Comparison of ENCODE assay signal across 14 mouse cellular contexts in genomic region chr1:120112251-120113187, GRCm38 (mm10). TPM values are rescaled to one million over a fixed set of nuclear protein-coding genes. Genes with fewer than 3 reads are reported as not detected.
DNase-seq lines count a peak whose midpoint lies in the region; ATAC-seq and TF ChIP-seq lines count a peak whose summit lies in the region.
"Had no signal": no experiment of that assay in that cellular context is flagged by ENCODE, and none has a peak within 500 bp of the region (broad histone marks: within the 10 kb centered on the region; RNA-seq: fewer than 3 reads in every experiment).

No protein-coding gene starts in this region.

- no peaks in the 10 kb centered on the region for H3K27me3 ChIP-seq in forebrain, postnatal 0 days (ENCODE audit: insufficient read depth, low read length)
- no peaks in the 10 kb centered on the region for H3K27me3 ChIP-seq in forebrain, embryonic 10.5 days (ENCODE audit: poor library complexity, severe bottlenecking)
- H3K27me3 ChIP-seq in ES-Bruce4 (ENCODE audit: control insufficient read depth, insufficient read depth, low read length, poor library complexity, severe bottlenecking): no peaks in the 10 kb centered on the region
- no peaks in the 10 kb centered on the region for H3K27me3 ChIP-seq in liver, embryonic 12.5 days (replicated peaks)
- H3K27me3 ChIP-seq: heart, embryonic 13.5 days had no signal

- TF ChIP-seq EP300 in ES-Bruce4 (IDR thresholded peaks at IDR 0.05; ENCODE audit: insufficient read depth, low read depth, low read length): no peak

- ATAC-seq in forebrain, postnatal 0 days: no peak
- ATAC-seq in liver, embryonic 12.5 days: peak; percentile 40
- ATAC-seq: CD4-positive, CD25-positive, alpha-beta regulatory T cell, adult 4 months; midbrain, embryonic 16.5 days had no signal

- no peak overlapping the region for H3K4me2 ChIP-seq in forebrain, postnatal 0 days (ENCODE audit: low read depth)
- H3K4me2 ChIP-seq in liver, embryonic 12.5 days: no peak overlapping the region
- H3K4me2 ChIP-seq: heart, embryonic 13.5 days had no signal

- peaks cover 11% of the 10 kb centered on the region for H3K36me3 ChIP-seq in forebrain, postnatal 0 days (ENCODE audit: insufficient read depth)
- H3K36me3 ChIP-seq in forebrain, embryonic 10.5 days (replicated peaks): peaks cover 67% of the 10 kb centered on the region
- H3K36me3 ChIP-seq in ES-Bruce4 (ENCODE audit: control insufficient read depth, insufficient read depth, low read length, poor library complexity, severe bottlenecking): peaks cover 30% of the 10 kb centered on the region
- peaks cover 46% of the 10 kb centered on the region for H3K36me3 ChIP-seq in liver, embryonic 12.5 days

- H3K4me3 ChIP-seq in forebrain, postnatal 0 days (ENCODE audit: low read depth, low read length): no peak overlapping the region
- no peak overlapping the region for H3K4me3 ChIP-seq in forebrain, embryonic 10.5 days
- no peak overlapping the region for H3K4me3 ChIP-seq in ES-Bruce4 (ENCODE audit: low read depth, low read length)
- H3K4me3 ChIP-seq in brown adipose tissue, adult 24 weeks (ENCODE audit: insufficient read depth, low read depth, low read length): no peak overlapping the region
- no peak overlapping the region for H3K4me3 ChIP-seq in liver, embryonic 12.5 days
- H3K4me3 ChIP-seq in lung, adult 2 months (replicated peaks; ENCODE audit: extremely low read depth, low read depth, low read length): no peak overlapping the region
- H3K4me3 ChIP-seq: erythroblast, embryonic 14.5 days; heart, embryonic 13.5 days had no signal

- TF ChIP-seq POLR2A in ES-Bruce4 (IDR thresholded peaks at IDR 0.05; ENCODE audit: insufficient read depth, low read length): no peak
- no peak for TF ChIP-seq POLR2A in lung, adult 2 months (IDR thresholded peaks at IDR 0.05; ENCODE audit: borderline replicate concordance, extremely low read depth, low read depth, low read length)

- intact Hi-C loops in left cerebral cortex, postnatal 25 days (cut with DNase I): no loop called here

- WGBS in forebrain, postnatal 0 days: 89% methylated on average over 12 of the region's 12 CpGs
- WGBS in forebrain, embryonic 10.5 days: 89% methylated on average over 12 of the region's 12 CpGs
- WGBS in liver, embryonic 12.5 days (ENCODE audit: insufficient replicate concordance): 46% methylated on average over 12 of the region's 12 CpGs
- WGBS in lung, adult 2 months: 76% methylated on average over 12 of the region's 12 CpGs

- peak overlapping the region; percentile 40; the same call in 1 of the 2 replicates for H3K27ac ChIP-seq in forebrain, postnatal 0 days (ENCODE audit: low read depth, low read length)
- no peak overlapping the region for H3K27ac ChIP-seq in forebrain, embryonic 10.5 days
- peak overlapping the region; percentile 3 for H3K27ac ChIP-seq in ES-Bruce4 (ENCODE audit: insufficient read depth, low read length)
- 0 out of 2 replicates have a peak overlapping the region, but pooled peaks have one; percentile 35 for H3K27ac ChIP-seq in brown adipose tissue, adult 24 weeks (replicated peaks; ENCODE audit: low read depth, low read length)
- no peak overlapping the region for H3K27ac ChIP-seq in liver, embryonic 12.5 days
- H3K27ac ChIP-seq: heart, embryonic 13.5 days had no signal

- DNase-seq in forebrain, postnatal 0 days: no peak
- no peak for DNase-seq in forebrain, embryonic 10.5 days (ENCODE audit: extremely low spot score, low spot score)
- DNase-seq in lung, adult 2 months: no peak
- DNase-seq in left cerebral cortex, postnatal 25 days (ENCODE audit: low spot score in 2 of 2): no peak
- DNase-seq in kidney, adult 9 months: no peak
- DNase-seq: cerebellum, postnatal 36 days; lung, postnatal 10 days had no signal

- TF ChIP-seq CTCF in forebrain, postnatal 0 days (IDR thresholded peaks at IDR 0.05; ENCODE audit: low read depth): no peak
- no peak for TF ChIP-seq CTCF in ES-Bruce4 (IDR thresholded peaks at IDR 0.05; ENCODE audit: low read depth, low read length)
- TF ChIP-seq CTCF in lung, adult 2 months (IDR thresholded peaks at IDR 0.05; ENCODE audit: insufficient read depth, low read length): no peak

- no peak overlapping the region for H3K9ac ChIP-seq in forebrain, postnatal 0 days
- no peak overlapping the region for H3K9ac ChIP-seq in ES-Bruce4 (ENCODE audit: low read depth, poor library complexity, severe bottlenecking)
- H3K9ac ChIP-seq in liver, embryonic 12.5 days: no peak overlapping the region
- H3K9ac ChIP-seq: heart, embryonic 13.5 days had no signal

- no peaks in the 10 kb centered on the region for H3K9me3 ChIP-seq in forebrain, postnatal 0 days (ENCODE audit: low read length)
- H3K9me3 ChIP-seq in forebrain, embryonic 10.5 days: peaks cover 8% of the 10 kb centered on the region
- H3K9me3 ChIP-seq in ES-Bruce4 (replicated peaks; ENCODE audit: control insufficient read depth, insufficient read depth, low read length, poor library complexity, severe bottlenecking): peaks cover 9% of the 10 kb centered on the region
- H3K9me3 ChIP-seq in liver, embryonic 12.5 days (replicated peaks): peaks cover 8% of the 10 kb centered on the region; the same call in 1 of the 2 replicates

- no peaks in the 10 kb centered on the region for H3K4me1 ChIP-seq in forebrain, postnatal 0 days (ENCODE audit: insufficient read depth)
- H3K4me1 ChIP-seq in forebrain, embryonic 10.5 days: 0 out of 2 replicates have a peak, but pooled peaks cover 3% of the 10 kb centered on the region
- H3K4me1 ChIP-seq in ES-Bruce4 (ENCODE audit: control insufficient read depth, insufficient read depth, low read length): no peaks in the 10 kb centered on the region
- H3K4me1 ChIP-seq in brown adipose tissue, adult 24 weeks (ENCODE audit: control insufficient read depth, insufficient read depth, insufficient read length, low read length): peaks cover 2% of the 10 kb centered on the region
- peaks cover 14% of the 10 kb centered on the region for H3K4me1 ChIP-seq in liver, embryonic 12.5 days
- peaks cover 4% of the 10 kb centered on the region; the same call in 1 of the 2 replicates for H3K4me1 ChIP-seq in lung, adult 2 months (ENCODE audit: control insufficient read depth, insufficient read depth, low read length)

RNA-seq across cellular contexts. Expression of gene Dbi, which starts 8.4 kb away (rescaled TPM):
- total RNA-seq in forebrain, postnatal 0 days (2014; rRNA removed): 533 and 625 TPM in 2 replicates
- 1,729 and 1,732 TPM in 2 replicates for polyA plus RNA-seq in forebrain, postnatal 0 days (2015; fragmentation: Nextera tagmentation; extraction: Ambion mirVana)
- 797 and 870 TPM in 2 replicates for polyA plus RNA-seq in forebrain, embryonic 10.5 days (2016; fragmentation: Nextera tagmentation; extraction: Ambion mirVana)
- polyA plus RNA-seq in ES-Bruce4 (2011; ENCODE audit: insufficient read depth, insufficient read length, low read depth, missing spikeins): 319 and 354 TPM in 2 replicates
- polyA plus RNA-seq in brown adipose tissue, adult 24 weeks (2012; ENCODE audit: insufficient read depth, insufficient read length, missing spikeins): 8,737 and 9,357 TPM in 2 replicates
- polyA plus RNA-seq in liver, embryonic 12.5 days (2016; fragmentation: Nextera tagmentation; extraction: Ambion mirVana): 470 and 475 TPM in 2 replicates
- polyA plus RNA-seq in lung, adult 2 months (2012; rRNA removed): 193 and 281 TPM in 2 replicates
- 100 to 1,000 TPM; 247 to 272 TPM for total RNA-seq in left cerebral cortex, postnatal 25 days (2021)

RNA-seq across cellular contexts. Expression of gene 3110009E18Rik, which starts 8.5 kb away (rescaled TPM):
- 2.3 and 4.6 TPM in 2 replicates for total RNA-seq in forebrain, postnatal 0 days (2014; rRNA removed)
- 16.7 and 24.2 TPM in 2 replicates for polyA plus RNA-seq in forebrain, postnatal 0 days (2015; fragmentation: Nextera tagmentation; extraction: Ambion mirVana)
- polyA plus RNA-seq in forebrain, embryonic 10.5 days (2016; fragmentation: Nextera tagmentation; extraction: Ambion mirVana): 21.6 and 22.7 TPM in 2 replicates
- polyA plus RNA-seq in ES-Bruce4 (2011; ENCODE audit: insufficient read depth, insufficient read length, low read depth, missing spikeins): 14.1 and 16.0 TPM in 2 replicates
- 3.3 and 8.9 TPM in 2 replicates for polyA plus RNA-seq in brown adipose tissue, adult 24 weeks (2012; ENCODE audit: insufficient read depth, insufficient read length, missing spikeins)
- 12.8 and 14.3 TPM in 2 replicates for polyA plus RNA-seq in liver, embryonic 12.5 days (2016; fragmentation: Nextera tagmentation; extraction: Ambion mirVana)
- 1.5 and 1.7 TPM in 2 replicates for polyA plus RNA-seq in lung, adult 2 months (2012; rRNA removed)
- total RNA-seq in left cerebral cortex, postnatal 25 days (2021): 1 to 10 TPM; 6.7 to 7.4 TPM
- polyA plus RNA-seq: erythroblast, embryonic 14.5 days had no signal

RNA-seq across cellular contexts. Expression of gene Tmem37, which starts 38.6 kb away (rescaled TPM):
- 3.3 and 6.0 TPM in 2 replicates for total RNA-seq in forebrain, postnatal 0 days (2014; rRNA removed)
- polyA plus RNA-seq in forebrain, postnatal 0 days (2015; fragmentation: Nextera tagmentation; extraction: Ambion mirVana): 6.8 and 9.7 TPM in 2 replicates
- polyA plus RNA-seq in forebrain, embryonic 10.5 days (2016; fragmentation: Nextera tagmentation; extraction: Ambion mirVana): 6.7 TPM in 2 replicates
- 15.5 and 17.8 TPM in 2 replicates for polyA plus RNA-seq in ES-Bruce4 (2011; ENCODE audit: insufficient read depth, insufficient read length, low read depth, missing spikeins)
- 53.3 and 66.7 TPM in 2 replicates for polyA plus RNA-seq in brown adipose tissue, adult 24 weeks (2012; ENCODE audit: insufficient read depth, insufficient read length, missing spikeins)
- 37.0 and 37.6 TPM in 2 replicates for polyA plus RNA-seq in liver, embryonic 12.5 days (2016; fragmentation: Nextera tagmentation; extraction: Ambion mirVana)
- polyA plus RNA-seq in lung, adult 2 months (2012; rRNA removed): 78.9 and 80.0 TPM in 2 replicates
- total RNA-seq in left cerebral cortex, postnatal 25 days (2021): 1 to 10 TPM; 1.2 to 1.3 TPM

Comparison
In these comparisons a context has a peak if more than half of its experiments do, and no peak if none do; other contexts are left out.
1. H3K27ac ChIP-seq: peak in forebrain, postnatal 0 days (single experiment), ES-Bruce4 (single experiment) and brown adipose tissue, adult 24 weeks (single experiment); none in forebrain, embryonic 10.5 days (single experiment) and liver, embryonic 12.5 days (single experiment).